Mouse (Mus musculus) cerebellum, adult 9-10 months (tissue): ENCODE results near the gene Fnip2.

Experiments
- DNase-seq: peaks from one replicate; pipeline ENCODE4 v3.0.0; 2022

The Fnip2 gene

GRCm38 (mm10) chr3:79564875-79565606 is 2.6 kb downstream of the Fnip2 start:
- peak; percentile 56 for DNase-seq

- no peak for DNase-seq
These were observed 4.1 kb downstream of the Fnip2 start for GRCm38 (mm10) chr3:79563511-79563910.

GRCm38 (mm10) chr3:79561784-79562715 is 5.5 kb downstream of the Fnip2 start:
- DNase-seq = peak; percentile 28

- DNase-seq = no peak
These were observed 7.0 kb downstream of the Fnip2 start for GRCm38 (mm10) chr3:79560555-79560954.

GRCm38 (mm10) chr3:79559773-79560045 is 7.9 kb downstream of the Fnip2 start:
- no peak for DNase-seq

GRCm38 (mm10) chr3:79559021-79559772 is 8.4 kb downstream of the Fnip2 start:
- DNase-seq = peak; percentile 44

GRCm38 (mm10) chr3:79555061-79555460 is 12.5 kb downstream of the Fnip2 start:
- no peak for DNase-seq

GRCm38 (mm10) chr3:79553779-79554178 is 13.8 kb downstream of the Fnip2 start:
- DNase-seq = no peak

- DNase-seq = no peak
These were observed 15.6 kb downstream of the Fnip2 start for GRCm38 (mm10) chr3:79551826-79552552.

- DNase-seq = peak; percentile 84
These were observed 17.7 kb downstream of the Fnip2 start for GRCm38 (mm10) chr3:79549751-79550393.

- no peak for DNase-seq
These were observed 18.7 kb downstream of the Fnip2 start for GRCm38 (mm10) chr3:79548681-79549437.

GRCm38 (mm10) chr3:79542585-79542984 is 25.0 kb downstream of the Fnip2 start:
- peak; percentile 81 for DNase-seq

GRCm38 (mm10) chr3:79539656-79540055 is 27.9 kb downstream of the Fnip2 start:
- DNase-seq = no peak

- no peak for DNase-seq
These were observed 28.5 kb downstream of the Fnip2 start for GRCm38 (mm10) chr3:79539124-79539523.

GRCm38 (mm10) chr3:79538342-79538741 is 29.3 kb downstream of the Fnip2 start:
- no peak for DNase-seq

GRCm38 (mm10) chr3:79537626-79538203 is 29.9 kb downstream of the Fnip2 start:
- peak; percentile 62 for DNase-seq

GRCm38 (mm10) chr3:79537023-79537422 is 30.6 kb downstream of the Fnip2 start:
- no peak for DNase-seq

GRCm38 (mm10) chr3:79531581-79532271 is 35.9 kb downstream of the Fnip2 start:
- DNase-seq = no peak

- no peak for DNase-seq
These were observed 38.0 kb downstream of the Fnip2 start for GRCm38 (mm10) chr3:79529499-79530096.

GRCm38 (mm10) chr3:79528451-79528850 is 39.1 kb downstream of the Fnip2 start:
- peak; percentile 64 for DNase-seq
